Mouse (Mus musculus) left cerebral cortex, adult 11 months (tissue): ENCODE measurements around the gene Cdkn1a.
"Not testable (repeated sequence)": the region's sequence is repeated elsewhere in the genome, so short reads cannot be mapped to it uniquely, and the experiment has no call there.

Experiments used
- DNase-seq: peaks from one replicate; pipeline ENCODE4 v3.0.0; 2022; ENCODE audit warnings: low spot score

Cdkn1a gene

DNA sequence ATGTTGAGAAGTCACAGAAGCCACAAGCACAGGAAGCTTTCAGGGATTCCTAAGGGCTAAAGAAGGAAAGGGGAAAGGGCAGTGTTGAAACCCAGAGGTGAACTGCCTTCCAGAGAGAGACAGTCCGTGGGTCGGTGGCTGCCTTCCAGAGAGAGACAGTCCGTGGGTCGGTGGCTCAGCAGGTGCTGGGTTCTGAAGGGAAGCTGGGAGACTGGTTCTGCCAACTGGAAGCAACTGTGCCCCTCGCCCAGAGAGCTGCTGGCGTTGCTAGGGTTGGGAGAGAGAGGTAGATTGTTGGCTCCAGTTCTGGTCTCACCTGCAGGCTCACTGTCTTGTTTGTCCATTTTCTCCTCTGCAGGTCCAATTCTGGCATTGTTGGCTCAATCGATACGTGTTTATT, 32.3 kb upstream of the Cdkn1a start:
- no peak for DNase-seq

DNA sequence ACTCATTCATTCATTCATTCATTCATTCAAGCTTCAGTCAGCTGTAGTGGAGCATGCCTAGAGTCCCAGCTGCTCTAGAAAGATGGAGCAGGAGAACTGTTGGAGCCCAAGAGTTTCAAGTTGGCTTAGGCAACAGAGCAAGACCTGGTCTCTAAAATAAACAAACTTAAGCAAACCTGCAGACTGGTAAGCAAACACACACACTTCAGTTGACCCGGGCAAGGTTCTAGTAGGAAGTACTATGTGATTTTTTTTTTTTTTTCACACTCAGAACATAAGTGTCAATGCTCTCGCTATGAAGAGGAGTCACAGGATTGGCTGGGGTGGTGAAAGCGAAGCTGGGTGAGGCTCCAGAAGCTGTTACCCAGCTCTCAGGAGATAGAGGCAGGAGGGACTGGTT, 31.2 kb upstream of the Cdkn1a start:
- no peak for DNase-seq

DNA sequence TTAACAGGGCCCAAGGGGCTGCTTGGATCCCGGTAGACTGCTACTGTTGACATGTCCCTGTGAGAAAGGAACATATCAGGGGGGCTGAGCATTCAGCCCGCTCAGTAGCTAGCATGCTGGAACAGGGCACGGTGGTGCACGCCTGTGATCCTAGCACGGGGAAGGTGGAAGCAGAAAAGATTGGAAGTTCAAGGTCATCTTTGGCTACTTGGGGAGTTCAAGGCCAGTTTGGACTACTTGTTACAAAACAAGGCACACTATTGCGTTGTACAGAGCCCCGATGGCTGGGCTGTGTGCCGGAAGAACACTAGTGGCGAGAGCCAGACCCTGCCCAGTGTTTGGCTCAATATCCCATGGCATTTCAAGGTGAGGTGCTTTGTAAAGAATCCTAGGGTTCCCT, 29.8 kb upstream of the Cdkn1a start:
- no peak for DNase-seq

DNA sequence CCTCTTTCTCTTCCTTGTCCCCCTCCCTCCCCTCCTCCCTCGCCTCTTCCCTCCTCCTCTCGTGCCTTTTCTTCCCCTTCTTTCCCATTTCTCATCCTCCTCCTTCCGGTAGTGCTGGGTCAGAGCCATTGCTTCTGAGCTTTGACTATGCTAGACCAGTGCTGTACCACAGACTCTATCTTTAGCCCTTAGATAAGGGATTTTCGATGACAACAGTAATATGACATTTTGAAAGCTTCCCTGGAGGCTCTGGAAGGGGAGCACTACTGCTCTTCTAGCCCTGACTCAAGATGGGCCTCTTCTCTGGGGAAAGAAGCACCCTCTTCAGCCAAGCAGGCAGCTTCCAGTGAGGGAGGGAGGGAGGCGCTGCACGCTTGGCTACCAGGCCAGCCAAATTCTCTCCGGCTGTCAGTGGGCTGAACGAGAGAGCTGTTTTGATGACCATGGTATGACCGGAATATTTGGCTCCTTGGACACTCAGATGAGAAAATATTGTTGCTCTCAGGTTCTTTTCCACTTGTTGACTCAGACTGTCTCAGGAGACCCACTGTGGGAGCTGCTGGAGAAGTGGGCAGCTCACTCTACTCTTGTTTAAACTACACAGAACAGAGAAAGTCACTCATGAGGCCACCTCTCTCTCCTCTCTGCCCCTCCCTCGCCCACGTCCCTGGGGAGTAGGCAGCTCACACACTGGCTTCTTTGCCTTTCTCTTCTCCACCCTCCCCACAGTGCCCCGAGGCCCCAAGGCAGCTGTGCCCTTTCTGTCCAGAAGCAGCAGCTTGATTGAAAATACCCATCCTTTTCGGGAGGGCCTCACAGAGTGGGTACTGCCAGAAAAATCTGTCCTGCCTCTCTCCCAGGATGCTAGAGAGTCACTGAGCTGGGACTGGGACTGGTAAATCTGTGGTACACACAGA, 28.4 kb upstream of the Cdkn1a start:
- no peak for DNase-seq

DNA sequence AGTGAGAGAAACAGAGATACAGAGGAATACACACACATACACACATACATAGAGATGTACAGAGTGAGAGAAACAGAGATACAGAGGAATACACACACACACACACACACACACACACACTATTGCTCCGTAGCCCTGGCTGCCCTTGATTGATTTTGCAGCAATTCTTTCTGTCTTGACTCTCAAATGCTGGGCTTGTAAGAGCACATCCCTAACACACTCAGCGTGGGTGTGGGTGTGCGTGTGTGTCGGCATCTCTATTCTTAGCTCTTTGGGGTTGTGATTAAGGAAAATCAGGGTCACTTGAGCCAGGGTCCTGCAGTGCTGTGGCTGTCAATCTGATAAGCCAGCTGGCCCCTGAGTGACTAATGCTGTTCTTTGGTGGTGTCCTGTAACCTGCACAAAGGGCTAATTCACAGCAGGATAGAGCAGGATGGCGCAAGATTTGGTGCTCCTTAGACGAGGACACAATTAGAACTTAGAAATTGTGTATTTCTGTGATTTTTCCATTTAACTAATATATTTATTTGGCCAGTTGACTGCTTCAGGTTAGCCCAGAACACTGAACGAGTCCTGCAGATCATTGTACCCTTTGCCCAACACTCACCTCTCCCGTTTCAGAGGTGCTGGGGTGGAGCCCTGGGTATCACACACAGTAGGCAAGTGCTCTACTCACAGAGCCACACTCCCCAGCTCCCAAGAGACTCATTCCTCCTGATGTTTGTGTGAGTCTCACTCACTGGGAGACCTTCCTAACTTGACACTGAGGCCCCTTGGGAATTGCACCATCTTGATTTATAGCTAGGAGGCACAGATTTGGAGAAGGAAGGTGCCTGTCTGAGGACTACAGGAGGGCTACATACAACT, 27.4 kb upstream of the Cdkn1a start:
- no peak for DNase-seq

DNA sequence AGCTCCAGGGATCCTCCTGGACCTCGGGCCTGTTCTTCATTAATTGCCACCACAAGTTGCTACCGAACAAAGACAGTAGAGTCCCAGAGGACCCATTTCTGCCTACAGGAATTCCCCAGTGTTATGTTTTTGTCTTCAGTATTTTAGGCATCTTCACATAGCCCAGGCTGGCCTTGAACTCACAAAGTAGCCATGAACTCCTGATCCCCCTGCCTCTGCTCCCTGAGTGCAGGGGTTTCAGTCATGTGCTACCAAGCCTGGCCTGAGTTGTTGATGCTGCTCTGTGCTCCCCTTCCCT, 26.8 kb upstream of the Cdkn1a start:
- DNase-seq: no peak

DNA sequence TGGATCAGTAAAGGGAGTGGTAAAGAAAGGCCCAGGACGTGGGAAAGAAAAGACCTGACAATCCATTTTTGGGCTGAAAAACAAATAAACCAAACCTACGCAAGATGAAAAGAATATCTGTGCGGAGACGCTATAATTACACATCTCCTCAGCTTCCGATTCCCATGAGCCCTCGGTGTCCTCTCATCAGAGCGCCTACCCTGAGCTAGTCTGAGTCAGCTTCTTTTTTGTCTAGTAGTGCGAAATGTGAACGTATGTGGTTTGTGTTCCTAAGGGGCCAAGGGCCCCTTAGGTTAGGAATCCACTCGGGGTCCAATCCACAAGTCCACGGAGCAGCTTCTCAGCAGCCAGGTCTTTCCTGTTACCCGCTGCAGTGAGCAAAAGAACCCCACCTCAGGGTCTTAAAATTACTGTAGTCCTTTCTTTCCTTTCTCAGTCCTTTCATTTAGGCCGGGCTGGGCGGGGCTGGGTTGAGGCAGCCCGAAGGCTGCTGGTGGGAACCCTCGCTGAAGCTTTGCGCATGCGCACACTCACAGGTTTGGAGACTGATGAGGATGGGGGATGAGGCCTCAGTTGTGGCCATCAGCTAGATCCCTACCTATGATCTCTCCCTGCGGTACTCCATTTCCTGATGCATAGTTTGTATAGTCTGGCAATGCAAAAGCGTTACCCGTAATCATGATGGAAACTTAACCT, 25.4 kb upstream of the Cdkn1a start:
- DNase-seq: no peak

DNA sequence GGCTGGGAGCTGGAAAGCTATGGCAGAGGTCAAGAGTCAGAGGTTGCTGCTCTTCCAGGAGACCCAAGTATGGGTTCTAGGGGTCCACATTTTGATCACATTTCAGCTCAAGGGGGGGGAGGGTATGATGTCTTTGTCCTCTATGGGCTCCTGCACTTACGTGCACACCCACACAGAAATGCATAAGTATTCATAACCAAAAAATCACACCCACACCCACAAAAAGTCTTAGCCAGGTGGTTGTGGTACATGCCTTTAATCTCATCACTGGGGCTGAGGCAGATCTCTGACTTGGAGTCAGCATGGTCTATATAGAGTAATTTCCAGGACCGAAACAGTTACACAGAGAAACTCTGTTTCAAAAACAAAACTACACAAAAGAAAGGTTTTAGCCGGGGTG, 24.8 kb upstream of the Cdkn1a start:
- DNase-seq: no peak

DNA sequence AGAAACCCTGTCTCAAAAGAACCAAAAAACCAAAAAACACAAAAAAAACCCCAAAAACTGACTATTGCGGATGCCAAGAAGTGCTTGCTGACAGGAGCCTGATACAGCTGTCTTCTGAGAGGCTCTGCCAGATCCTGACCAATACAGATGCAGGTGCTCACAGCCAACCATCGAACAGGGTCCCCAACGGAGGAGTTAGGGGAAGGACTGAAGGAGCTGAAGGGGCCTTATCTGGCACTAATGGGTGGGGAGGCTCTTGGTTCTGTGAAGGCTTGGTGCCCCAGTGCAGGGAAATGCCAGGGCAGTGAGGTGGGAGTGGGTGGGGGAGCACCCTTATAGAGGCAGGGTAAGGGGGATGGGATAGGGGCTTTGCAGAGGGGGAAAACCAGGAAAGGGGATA, 23.4 kb upstream of the Cdkn1a start:
- DNase-seq: not testable (repeated sequence)

DNA sequence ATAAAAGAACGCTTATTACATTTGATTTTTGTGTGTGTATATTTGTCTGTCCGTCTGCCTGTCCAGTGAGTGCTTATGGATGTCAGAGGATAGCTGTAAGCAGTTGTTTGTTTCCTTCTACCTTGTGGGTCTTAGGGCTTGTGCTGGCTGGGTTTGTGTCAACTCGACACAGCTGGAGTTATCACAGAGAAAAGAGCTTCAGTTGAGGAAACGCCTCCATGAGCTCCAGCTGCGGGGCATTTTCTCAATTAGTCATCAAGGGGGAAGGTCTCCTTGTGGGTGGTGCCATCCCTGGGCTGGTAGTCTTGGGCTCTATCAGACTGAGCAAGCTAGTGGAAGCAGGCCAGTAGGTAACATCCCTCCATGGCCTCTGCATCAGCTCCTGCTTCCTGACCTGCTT, 22.9 kb upstream of the Cdkn1a start:
- DNase-seq: no peak

DNA sequence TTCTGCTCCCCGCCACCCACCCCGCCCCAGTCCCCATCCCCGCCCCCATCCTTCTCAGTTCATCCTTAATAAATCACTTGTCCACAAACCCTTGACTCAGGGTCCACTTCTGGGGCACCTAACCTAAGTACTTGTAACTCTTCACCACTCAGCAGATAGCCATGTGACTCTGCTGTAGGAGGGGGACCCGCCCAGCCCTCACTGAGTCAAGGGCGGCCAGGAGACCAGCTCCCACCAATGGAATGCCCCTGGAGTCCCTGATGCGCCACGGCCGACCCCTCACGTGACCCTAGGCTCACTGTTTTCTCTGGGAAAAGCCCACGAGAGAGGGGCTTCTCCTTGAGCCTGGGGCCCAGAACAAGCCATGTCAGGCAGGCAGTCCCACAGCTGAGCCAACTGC, 21.7 kb upstream of the Cdkn1a start:
- no peak for DNase-seq

DNA sequence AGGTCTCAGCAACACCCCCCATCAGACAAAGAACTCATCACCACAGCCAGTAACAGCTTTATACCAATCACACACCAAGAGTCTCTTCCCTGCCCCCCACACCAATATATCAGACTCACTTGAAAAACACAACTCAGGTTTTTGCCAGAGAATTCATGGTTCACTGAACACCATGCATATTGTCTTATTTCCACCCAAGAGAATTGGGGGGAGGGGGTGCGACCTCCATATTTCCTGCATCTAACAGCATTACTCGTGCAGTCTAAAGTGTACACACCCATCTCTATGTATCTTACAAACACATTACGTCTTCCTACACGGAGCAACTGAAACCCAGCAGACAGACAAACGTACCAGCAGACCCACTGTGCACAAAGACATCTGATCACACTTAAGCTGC, 19.0 kb upstream of the Cdkn1a start:
- DNase-seq: no peak

DNA sequence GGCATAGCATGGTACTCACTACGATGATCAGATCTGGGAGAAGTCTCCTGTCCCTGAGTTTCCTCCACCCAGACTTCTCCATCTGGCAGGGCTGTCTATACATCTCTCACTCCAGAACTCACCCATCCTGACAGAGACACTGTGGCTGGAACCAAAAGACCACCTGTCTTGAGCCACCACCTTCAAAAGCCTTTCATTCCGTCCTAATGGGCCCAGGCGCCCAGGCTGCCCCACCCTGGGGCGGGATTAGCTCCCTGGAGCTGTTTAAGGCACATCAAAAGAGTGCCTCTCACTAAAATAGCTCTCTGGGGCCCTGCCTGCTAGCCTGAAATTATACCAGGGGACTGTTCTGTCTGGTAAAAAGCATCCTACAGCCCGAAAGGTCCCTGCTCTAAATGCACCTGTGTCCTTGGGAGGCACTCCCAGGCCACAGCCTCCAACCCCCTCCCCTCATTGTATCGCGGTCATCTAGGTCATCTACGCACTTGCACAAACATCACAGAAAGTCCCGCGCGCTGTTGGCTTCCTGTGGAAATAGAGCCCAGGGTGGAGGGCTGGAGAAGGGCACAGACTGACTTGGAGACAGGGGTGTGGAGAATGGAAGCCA, 18.0 kb upstream of the Cdkn1a start:
- no peak for DNase-seq

DNA sequence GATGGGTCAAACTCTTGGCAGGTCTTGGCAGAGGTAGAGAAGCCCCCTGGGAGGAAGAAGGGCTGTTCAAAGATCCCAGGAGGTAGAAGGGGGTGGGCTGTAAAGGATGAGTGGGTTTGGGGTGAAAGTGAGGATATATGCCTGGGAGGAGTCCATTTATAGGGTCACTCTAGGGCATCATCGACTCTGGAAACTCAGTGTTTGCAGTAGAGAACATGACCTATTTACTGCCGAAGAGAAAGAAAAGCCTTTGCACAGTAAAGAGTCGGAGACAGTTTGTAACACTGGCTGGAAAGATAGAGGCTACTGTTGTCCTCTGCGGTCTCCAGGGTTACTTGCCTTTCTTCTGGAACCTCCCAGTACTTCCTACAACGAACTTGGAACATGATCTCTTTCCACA, 17.5 kb upstream of the Cdkn1a start:
- DNase-seq: no peak

DNA sequence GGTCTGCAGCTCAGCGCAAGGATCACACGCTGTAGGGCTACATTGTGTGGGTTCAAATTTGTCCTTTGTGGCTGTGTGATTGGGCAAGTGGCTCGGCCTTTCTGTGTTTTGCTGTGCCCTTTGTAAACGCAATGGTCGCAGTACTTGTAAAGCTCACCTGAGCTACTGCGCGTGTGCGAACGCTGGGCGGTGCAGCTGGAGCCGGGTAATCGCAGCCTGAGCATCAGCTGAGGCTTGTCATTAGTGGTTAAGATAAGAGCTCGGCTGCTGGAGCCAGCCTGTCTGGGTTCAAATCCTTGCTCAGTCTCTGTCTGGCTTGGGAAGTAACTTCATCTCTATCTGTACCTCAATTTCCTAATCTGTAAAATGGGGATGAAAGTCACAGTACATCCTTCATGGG, 16.7 kb upstream of the Cdkn1a start:
- DNase-seq: no peak

DNA sequence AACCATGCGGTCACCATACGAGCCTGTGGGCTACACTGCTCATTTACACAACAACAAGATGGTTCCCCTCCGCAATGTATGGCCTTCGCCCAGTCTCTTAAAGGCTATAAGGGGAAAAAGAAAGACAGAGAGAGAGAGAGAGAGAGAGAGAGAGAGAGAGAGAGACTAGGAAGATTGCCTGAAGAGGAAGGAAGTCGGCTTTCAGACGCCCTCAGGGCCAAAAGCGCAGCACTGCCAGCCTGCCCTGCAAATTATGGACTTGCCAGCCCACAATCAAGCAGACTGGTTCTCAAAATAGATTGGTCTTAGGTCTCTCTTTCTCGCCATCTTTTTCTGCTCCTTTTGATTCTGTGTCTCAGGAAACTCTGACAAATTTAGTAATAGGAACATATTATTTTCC, 14.5 kb upstream of the Cdkn1a start:
- DNase-seq: no peak

DNA sequence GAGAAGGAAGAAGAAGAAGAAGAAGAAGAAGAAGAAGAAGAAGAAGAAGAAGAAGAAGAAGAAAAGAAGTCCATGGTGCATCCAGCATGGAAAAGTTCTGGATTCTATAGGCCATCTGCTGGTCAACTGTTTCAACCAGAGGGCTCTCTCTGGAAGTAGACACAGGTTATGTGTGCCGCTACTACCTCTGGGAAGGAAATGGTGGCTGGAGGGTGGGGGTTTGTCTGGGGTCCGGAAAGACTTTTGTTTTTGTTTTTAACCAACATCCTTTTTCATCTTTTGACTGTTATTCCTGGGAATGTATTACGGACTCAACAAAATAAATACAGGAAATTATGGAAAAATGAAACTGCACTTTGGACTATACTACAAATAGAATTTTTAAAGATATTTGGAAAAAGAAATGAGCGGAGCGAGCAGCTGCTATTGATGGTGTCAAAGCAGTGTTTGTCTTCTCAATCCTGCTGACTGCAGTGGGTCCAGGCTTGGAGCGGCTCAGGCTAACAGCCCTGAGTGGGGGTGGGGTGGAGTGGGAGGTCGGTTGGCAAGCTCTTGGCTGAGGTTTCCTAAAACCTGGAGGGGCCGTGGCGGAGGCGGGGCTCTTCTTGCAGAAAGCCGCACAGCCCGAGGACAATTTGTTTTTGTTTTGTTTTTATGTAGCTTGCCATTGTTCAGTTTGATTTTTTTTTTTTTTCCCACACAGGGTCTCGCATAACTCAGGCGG, 12.8 kb upstream of the Cdkn1a start:
- no peak for DNase-seq

DNA sequence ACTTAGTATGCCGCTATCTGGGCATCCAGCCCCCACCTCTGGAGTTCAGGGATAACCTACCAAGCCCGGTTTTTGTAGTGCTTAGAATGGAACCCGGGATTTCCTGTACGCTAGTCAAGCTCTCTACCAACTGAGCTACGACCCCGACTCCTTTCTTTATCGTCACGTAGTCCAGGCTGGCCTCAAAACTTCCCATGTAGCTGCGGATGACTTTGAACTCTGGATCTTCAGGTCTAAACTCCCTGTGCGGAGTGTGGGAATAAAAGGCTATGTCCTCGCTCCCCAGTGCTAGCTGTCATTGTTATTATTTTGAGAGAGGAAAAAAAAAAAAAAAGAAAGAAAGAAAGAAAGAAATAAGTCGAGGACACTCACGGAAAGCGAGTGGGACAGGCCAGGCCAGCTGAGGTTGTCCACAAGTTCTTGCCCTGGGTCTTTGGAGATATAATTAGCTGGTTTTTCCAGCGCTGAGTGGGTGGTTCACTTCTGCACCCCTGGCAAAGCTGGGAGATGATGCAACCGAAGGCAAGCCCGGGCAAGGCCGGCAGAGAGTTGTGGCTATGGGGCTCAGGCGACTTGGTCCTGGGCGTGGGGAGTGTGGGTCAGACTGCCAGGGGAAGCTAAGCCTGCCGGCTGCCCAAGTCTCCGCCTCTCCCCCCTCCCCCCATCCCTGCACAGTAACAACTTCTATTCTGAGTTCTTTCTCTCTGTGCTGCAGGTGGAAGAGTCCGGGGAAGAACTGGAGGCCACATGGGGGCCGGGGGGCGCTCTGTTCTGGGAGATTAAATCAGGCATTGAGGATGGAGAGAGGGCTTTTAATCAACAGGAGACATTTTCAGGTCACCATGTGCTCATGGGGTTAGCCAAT, 12.0 kb upstream of the Cdkn1a start:
- DNase-seq: no peak

DNA sequence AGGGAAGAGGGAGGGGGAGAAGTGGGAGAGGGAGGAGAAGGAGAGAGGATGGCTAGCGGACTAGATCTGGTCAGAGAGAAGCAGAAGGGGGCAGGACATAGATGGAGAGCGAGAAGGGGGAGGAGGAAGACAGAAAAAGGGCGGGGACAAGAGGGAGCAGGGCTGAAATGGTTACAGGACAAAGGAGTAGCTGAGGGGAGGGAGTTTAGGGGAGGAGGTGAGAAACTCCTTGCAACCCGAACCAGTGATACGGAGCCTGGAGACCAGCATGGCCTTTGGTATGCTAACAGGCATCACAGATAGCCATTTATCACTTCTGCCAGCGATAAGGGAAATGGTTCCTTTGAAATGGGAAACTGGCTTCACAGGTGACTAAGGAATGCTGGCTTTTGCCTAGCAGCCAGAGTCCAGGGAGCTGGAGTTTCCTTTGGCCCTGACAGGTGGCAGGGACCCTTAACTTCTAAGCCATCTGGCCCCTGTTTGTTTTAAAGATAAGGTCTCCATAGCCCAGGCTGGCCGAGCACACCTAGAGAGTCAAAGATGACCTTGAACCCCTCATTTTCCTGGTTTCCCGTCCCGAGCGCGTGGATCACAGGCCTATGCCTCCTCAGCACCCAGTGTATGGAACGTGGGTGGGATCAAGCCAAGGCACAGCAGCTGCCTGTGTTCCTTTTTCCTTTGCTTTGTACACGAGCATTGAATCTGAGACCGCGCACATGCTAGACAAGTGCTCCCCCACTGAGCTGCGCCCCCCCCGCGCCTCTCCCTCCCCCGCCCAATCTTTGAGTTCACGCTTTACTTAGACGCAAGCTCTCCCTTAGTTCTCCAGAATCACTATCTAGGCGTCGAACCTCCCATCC, 9.8 kb upstream of the Cdkn1a start:
- no peak for DNase-seq
